Mouse (Mus musculus) olfactory bulb, adult 2 months (tissue): ENCODE measurements around the gene Selenow.

Experiments
- CTCF ChIP-seq: fragments of 200-500 bp; IDR thresholded peaks from 2 replicates; pipeline ENCODE4 v1.5.1; 2012; ENCODE audit warnings: low read depth, mild to moderate bottlenecking, low read length, moderate library complexity; ENCODE audit not compliant: insufficient read depth
- POLR2A ChIP-seq: fragments of 200-500 bp; IDR thresholded peaks from 2 replicates; pipeline ENCODE4 v1.6.1; 2012; ENCODE audit warnings: mild to moderate bottlenecking, low read depth, low read length, moderate library complexity; ENCODE audit not compliant: insufficient read depth

- TF ChIP-seq POLR2A (no peak), CTCF (no peak)
These were observed 38.1 kb downstream of the Selenow start for GRCm38 (mm10) chr7:15884127-15884526.
